Mouse (Mus musculus) CH12.LX (cell line): ENCODE results near the gene Sec14l3. TPM values are rescaled to one million over a fixed set of nuclear protein-coding genes. Genes with fewer than 3 reads are reported as not detected.

Experiments used
- DNase-seq: peaks from one replicate; pipeline ENCODE4 v3.0.0-alpha.2; 2013; ENCODE audit errors: extremely low read depth
- H3K27ac ChIP-seq: 2 replicates; pipeline ENCODE4 v1.5.1; 2012; ENCODE audit warnings: low read depth, mild to moderate bottlenecking, control low read depth, moderate library complexity; ENCODE audit not compliant: insufficient read depth
- H3K27me3 ChIP-seq: replicated peaks from 2 replicates; pipeline ENCODE3; 2012; ENCODE audit warnings: inconsistent platforms
- H3K36me3 ChIP-seq, 2 experiments: replicated peaks in 1 of 2; 2 replicates each; pipeline versions ENCODE3 to v1.6.1; 2012; ENCODE audit warnings: inconsistent platforms in 1 of 2, low read length in 1 of 2, mild to moderate bottlenecking in 1 of 2, mixed read lengths in 1 of 2, moderate library complexity in 1 of 2; ENCODE audit not compliant: control insufficient read depth in 1 of 2, insufficient read depth in 1 of 2
- H3K4me1 ChIP-seq, 2 experiments: 2 replicates each; pipeline ENCODE4 v1.6.1; 2012; ENCODE audit warnings: inconsistent platforms in 1 of 2, moderate library complexity in 1 of 2; ENCODE audit not compliant: insufficient read depth in 2 of 2, control insufficient read depth in 1 of 2
- H3K4me2 ChIP-seq: 2 replicates; pipeline ENCODE4 v1.6.1; 2012; ENCODE audit warnings: low read depth, mild to moderate bottlenecking, control low read depth; ENCODE audit not compliant: poor library complexity, insufficient read depth, severe bottlenecking
- H3K4me3 ChIP-seq, 3 experiments: fragments of 150-350 bp in 1 of 3; sonication (generic) in 1 of 3; replicated peaks in 1 of 3; 2 replicates each; pipeline versions ENCODE3 to v1.5.1; 2011 to 2012; ENCODE audit warnings: low read depth in 2 of 3, low read length in 2 of 3, mild to moderate bottlenecking in 2 of 3, moderate library complexity in 2 of 3, control low read depth in 1 of 3, improper control_type of control experiment in 1 of 3, inconsistent platforms in 1 of 3, mixed read lengths in 1 of 3; ENCODE audit not compliant: poor library complexity in 1 of 3
- H3K79me2 ChIP-seq: replicated peaks from 2 replicates; pipeline ENCODE4 v1.6.1; 2012; ENCODE audit warnings: mild to moderate bottlenecking, moderate library complexity; ENCODE audit not compliant: control insufficient read depth, poor library complexity, insufficient read depth, severe bottlenecking; ENCODE audit errors: extremely low read depth
- H3K9ac ChIP-seq: 2 replicates; pipeline ENCODE4 v1.6.1; 2012; ENCODE audit warnings: low read depth, mild to moderate bottlenecking, control low read depth, moderate library complexity; ENCODE audit not compliant: insufficient read depth
- H3K9me3 ChIP-seq: replicated peaks from 2 replicates; pipeline ENCODE3; 2012; ENCODE audit warnings: low read length, inconsistent platforms, mixed read lengths
- BHLHE40 ChIP-seq: IDR thresholded peaks from 2 replicates; pipeline ENCODE4 v1.6.1; 2011; ENCODE audit warnings: mild to moderate bottlenecking, low read depth, low read length, improper control_type of control experiment
- CHD1 ChIP-seq: IDR thresholded peaks from 2 replicates; pipeline ENCODE4 v1.6.1; 2012; ENCODE audit warnings: low read depth, low read length, improper control_type of control experiment, inconsistent platforms
- CTCF ChIP-seq, 2 experiments: IDR thresholded peaks in 1 of 2; conservative IDR thresholded peaks in 1 of 2; 2 replicates each; pipeline ENCODE4 v1.5.1; 2011 to 2012; ENCODE audit warnings: low read depth in 2 of 2, low read length in 2 of 2, improper control_type of control experiment in 1 of 2, inconsistent platforms in 1 of 2, mild to moderate bottlenecking in 1 of 2, moderate library complexity in 1 of 2
- E2F4 ChIP-seq: IDR thresholded peaks from 2 replicates; pipeline ENCODE4 v1.6.1; 2011; ENCODE audit warnings: low read depth, low read length, improper control_type of control experiment; ENCODE audit not compliant: insufficient replicate concordance
- ELF1 ChIP-seq: IDR thresholded peaks from 2 replicates; pipeline ENCODE4 v1.6.1; 2014; ENCODE audit warnings: low read depth, mild to moderate bottlenecking, inconsistent platforms, low read length, improper control_type of control experiment
- EP300 ChIP-seq: IDR thresholded peaks from 2 replicates; pipeline ENCODE4 v1.6.1; 2011; ENCODE audit warnings: low read length, improper control_type of control experiment
- ETS1 ChIP-seq: conservative IDR thresholded peaks from 2 replicates; pipeline ENCODE4 v1.6.1; 2012; ENCODE audit warnings: low read depth, mild to moderate bottlenecking, inconsistent platforms, low read length, improper control_type of control experiment, moderate library complexity
- GABPA ChIP-seq: IDR thresholded peaks from 2 replicates; pipeline ENCODE4 v1.6.1; 2012; ENCODE audit warnings: low read depth, low read length, improper control_type of control experiment, inconsistent platforms; ENCODE audit not compliant: insufficient replicate concordance
- HCFC1 ChIP-seq: IDR thresholded peaks from 2 replicates; pipeline ENCODE4 v1.6.1; 2012; ENCODE audit warnings: low read depth, mild to moderate bottlenecking, inconsistent platforms, low read length, improper control_type of control experiment
- IRF4 ChIP-seq: IDR thresholded peaks from 2 replicates; pipeline ENCODE4 v1.6.1; 2014; ENCODE audit warnings: low read depth, mild to moderate bottlenecking, inconsistent platforms, low read length, improper control_type of control experiment
- JUN ChIP-seq: IDR thresholded peaks from 2 replicates; pipeline ENCODE4 v1.6.1; 2011; ENCODE audit warnings: low read depth, mild to moderate bottlenecking, low read length, improper control_type of control experiment, moderate library complexity; ENCODE audit not compliant: insufficient read depth
- JUND ChIP-seq: conservative IDR thresholded peaks from 2 replicates; pipeline ENCODE4 v1.6.1; 2011; ENCODE audit warnings: low read depth, low read length, improper control_type of control experiment
- KAT2A ChIP-seq: IDR thresholded peaks from 2 replicates; pipeline ENCODE4 v1.6.1; 2012; ENCODE audit warnings: low read length, improper control_type of control experiment, inconsistent platforms; ENCODE audit not compliant: insufficient replicate concordance
- MAX ChIP-seq: IDR thresholded peaks from 2 replicates; pipeline ENCODE4 v1.6.1; 2011; ENCODE audit warnings: low read length, improper control_type of control experiment
- MEF2A ChIP-seq: IDR thresholded peaks from 2 replicates; pipeline ENCODE4 v1.6.1; 2014; ENCODE audit warnings: low read depth, mild to moderate bottlenecking, inconsistent platforms, low read length, improper control_type of control experiment, borderline replicate concordance
- MXI1 ChIP-seq: IDR thresholded peaks from 2 replicates; pipeline ENCODE4 v1.6.1; 2011; ENCODE audit warnings: mild to moderate bottlenecking, low read depth, low read length, improper control_type of control experiment
- NELFE ChIP-seq: IDR thresholded peaks from 2 replicates; pipeline ENCODE4 v1.6.1; 2011; ENCODE audit warnings: low read depth, low read length, improper control_type of control experiment
- NRF1 ChIP-seq: IDR thresholded peaks from 2 replicates; pipeline ENCODE4 v1.6.1; 2014; ENCODE audit warnings: low read depth, mild to moderate bottlenecking, inconsistent platforms, low read length, improper control_type of control experiment, moderate library complexity
- POLR2A ChIP-seq: IDR thresholded peaks from 2 replicates; pipeline ENCODE4 v1.6.1; 2011; ENCODE audit warnings: low read depth, mild to moderate bottlenecking, improper control_type of control experiment, low read length
- RCOR1 ChIP-seq: conservative IDR thresholded peaks from 2 replicates; pipeline ENCODE4 v1.6.1; 2012; ENCODE audit warnings: low read depth, mild to moderate bottlenecking, inconsistent platforms, low read length, improper control_type of control experiment
- SIN3A ChIP-seq: IDR thresholded peaks from 2 replicates; pipeline ENCODE4 v1.6.1; 2012; ENCODE audit warnings: low read length, improper control_type of control experiment, inconsistent platforms
- SMC3 ChIP-seq: IDR thresholded peaks from 2 replicates; pipeline ENCODE4 v1.6.1; 2011; ENCODE audit warnings: low read depth, low read length, improper control_type of control experiment
- TBP ChIP-seq: conservative IDR thresholded peaks from 2 replicates; pipeline ENCODE4 v1.6.1; 2011; ENCODE audit warnings: low read depth, low read length, improper control_type of control experiment
- TCF12 ChIP-seq: IDR thresholded peaks from 2 replicates; pipeline ENCODE4 v1.6.1; 2014; ENCODE audit warnings: low read depth, mild to moderate bottlenecking, inconsistent platforms, low read length, improper control_type of control experiment
- UBTF ChIP-seq: IDR thresholded peaks from 2 replicates; pipeline ENCODE4 v1.6.1; 2012; ENCODE audit warnings: low read depth, mild to moderate bottlenecking, inconsistent platforms, low read length, improper control_type of control experiment, moderate library complexity
- USF1 ChIP-seq: IDR thresholded peaks from 2 replicates; pipeline ENCODE4 v1.6.1; 2014; ENCODE audit warnings: low read depth, mild to moderate bottlenecking, inconsistent platforms, low read length, improper control_type of control experiment
- USF2 ChIP-seq: conservative IDR thresholded peaks from 2 replicates; pipeline ENCODE4 v1.6.1; 2011; ENCODE audit warnings: low read depth, low read length, improper control_type of control experiment
- ZC3H11A ChIP-seq: IDR thresholded peaks from 2 replicates; pipeline ENCODE4 v1.6.1; 2012; ENCODE audit warnings: low read depth, mild to moderate bottlenecking, inconsistent platforms, low read length, improper control_type of control experiment
- ZKSCAN1 ChIP-seq: IDR thresholded peaks from 2 replicates; pipeline ENCODE4 v1.6.1; 2012; ENCODE audit warnings: low read depth, inconsistent platforms, low read length, improper control_type of control experiment, borderline replicate concordance
- ZMIZ1 ChIP-seq: IDR thresholded peaks from 2 replicates; pipeline ENCODE4 v1.6.1; 2012; ENCODE audit warnings: low read depth, mild to moderate bottlenecking, inconsistent platforms, low read length, improper control_type of control experiment
- dilution Hi-C: fragments of 300-500 bp; cut with MboI; formaldehyde crosslinking; loops from 2 replicates; pipeline ENCODE4 v1.14.3; 2020; ENCODE audit warnings: low sequenced_read_pairs; ENCODE audit not compliant: extremely low pct_unique_long_range_greater_than_20kb, extremely low pct_ligation_motif_present
- in situ Hi-C: fragments of 300-500 bp; cut with MboI; formaldehyde crosslinking; loops from 3 replicates; pipeline ENCODE4 v1.14.3; 2019; ENCODE audit warnings: low sequenced_read_pairs, low pct_ligation_motif_present, low pct_unique_long_range_greater_than_20kb, mixed read lengths
- polyA plus RNA-seq: library from polyadenylated mRNA; unstranded; fragments of >175 nt; gene quantifications from 2 replicates; pipeline ENCODE4 v1.2.1, GENCODE M21; 2012; ENCODE audit warnings: low read depth; ENCODE audit not compliant: insufficient read length
- total RNA-seq, 2 experiments: library from RNA; depleted of rRNA; stranded (reverse); fragments of 300-350 nt in 1 of 2; fragments of >200 nt in 1 of 2; gene quantifications; 2 replicates each; pipeline ENCODE4 v1.2.3; 2012 to 2014

Sec14l3 gene
- total and polyA plus RNA-seq, 3 experiments: not detected

GRCm38 (mm10) chr11:4087267-4087666, 22.6 kb downstream of the Sec14l3 start:
- Histone ChIP-seq H3K4me1 (peaks cover 0 to 11% of the 10 kb centered on the region in 2 experiments; a peak in 2 of 4 replicates), H3K36me3 (peaks cover 4 to 17% of the 10 kb centered on the region in 2 experiments), H3K9ac (no peak overlapping the region), H3K4me3 (no peak overlapping the region), H3K79me2 (no peaks in the 10 kb centered on the region), H3K4me2 (no peak overlapping the region), H3K27ac (no peak overlapping the region), H3K9me3 (peaks cover 24% of the 10 kb centered on the region), H3K27me3 (peaks cover 2% of the 10 kb centered on the region)
- TF ChIP-seq TBP (no peak), IRF4 (no peak), ZMIZ1 (no peak), SMC3 (no peak), EP300 (no peak), HCFC1 (no peak), JUND (no peak), KAT2A (no peak), MXI1 (no peak), JUN (no peak), SIN3A (no peak), USF1 (no peak), UBTF (no peak), MEF2A (no peak)
- dilution Hi-C loops (no loop called here), in situ Hi-C loops (no loop called here)
- no peak for DNase-seq

- no peak overlapping the region for H3K9ac ChIP-seq
- TF ChIP-seq ELF1 (no peak), USF2 (no peak), MAX (no peak), E2F4 (no peak), CTCF (conservative IDR thresholded peaks at IDR 0.05 in 1 of 2, IDR thresholded peaks at IDR 0.05 in 1 of 2; ENCODE audit: low read depth in 2 of 2, low read length in 2 of 2) (no peak), RCOR1 (no peak), ETS1 (no peak), SMC3 (no peak), KAT2A (no peak), NELFE (no peak), BHLHE40 (no peak), USF1 (no peak), GABPA (no peak), POLR2A (no peak), CHD1 (no peak), ZC3H11A (no peak), TCF12 (no peak), IRF4 (no peak), ZKSCAN1 (no peak), NRF1 (no peak)
- TF ChIP-seq, all 38 proteins: peak for 0
- Histone ChIP-seq H3K36me3 (peaks cover 17 to 43% of the 10 kb centered on the region in 2 experiments), H3K9me3 (peaks cover 17% of the 10 kb centered on the region), H3K4me3 (peak overlapping the region in 2 of 3 experiments; percentile 15 to 67), H3K27me3 (no peaks in the 10 kb centered on the region), H3K4me2 (peak overlapping the region; percentile 78; the same call in 1 of the 2 replicates), H3K4me1 (peaks cover 11 to 30% of the 10 kb centered on the region in 2 experiments), H3K27ac (no peak overlapping the region), H3K79me2 (no peaks in the 10 kb centered on the region)
- no peak for DNase-seq
- in situ Hi-C loops (no loop called here), dilution Hi-C loops (no loop called here)
Measured at GRCm38 (mm10) chr11:4093459-4094377, 29.1 kb downstream of the Sec14l3 start.
